Mouse (Mus musculus) kidney, postnatal 0 days (tissue): ENCODE measurements at regions not wholly inside any gene's neighbourhood (a gene's known extent, or its start where the extent isn't known, plus 50 kb on each side); places are given as distances from the start of the nearest gene placed in this dataset.

ENCODE experiments used
- ATAC-seq: fragments of 200-750 bp; cut with Nextera tagmentation; replicated peaks from 2 replicates; pipeline ENCODE4 v1.8.0; 2017; ENCODE audit warnings: low read depth, moderate number of reproducible peaks, moderate TSS enrichment, moderate library complexity; ENCODE audit not compliant: low FRiP score
- DNase-seq: peaks from one replicate; pipeline ENCODE4 v3.0.0-alpha.2; 2016; ENCODE audit warnings: low spot score
- H3K27ac ChIP-seq: fragments of 300-500 bp; sonication (generic); 2 replicates; pipeline ENCODE4 v1.5.1; 2014; ENCODE audit warnings: mild to moderate bottlenecking
- H3K27me3 ChIP-seq: fragments of 300-500 bp; sonication (generic); 2 replicates; pipeline ENCODE4 v1.6.1; 2014; ENCODE audit warnings: low read length, mixed read lengths; ENCODE audit not compliant: insufficient read depth
- H3K36me3 ChIP-seq: fragments of 300-500 bp; sonication (generic); 2 replicates; pipeline ENCODE4 v1.6.1; 2014; ENCODE audit warnings: low read length, mixed read lengths; ENCODE audit not compliant: insufficient read depth
- H3K4me1 ChIP-seq: fragments of 300-500 bp; sonication (generic); replicated peaks from 2 replicates; pipeline ENCODE4 v1.6.1; 2014; ENCODE audit warnings: antibody characterized with exemption, low read length, mixed read lengths; ENCODE audit not compliant: insufficient read depth
- H3K4me2 ChIP-seq: fragments of 300-500 bp; sonication (generic); 2 replicates; pipeline ENCODE4 v1.6.1; 2014; ENCODE audit warnings: mild to moderate bottlenecking, low read length, moderate library complexity, mixed read lengths
- H3K4me3 ChIP-seq: fragments of 300-500 bp; sonication (generic); replicated peaks from 2 replicates; pipeline ENCODE4 v1.5.1; 2014; ENCODE audit warnings: low read depth, low read length
- H3K9ac ChIP-seq: fragments of 300-500 bp; sonication (generic); 2 replicates; pipeline ENCODE4 v1.6.1; 2014; ENCODE audit warnings: low read depth, low read length
- H3K9me3 ChIP-seq: fragments of 300-500 bp; sonication (generic); replicated peaks from 2 replicates; pipeline ENCODE4 v1.6.1; 2016; ENCODE audit warnings: low read length, inconsistent platforms, mixed read lengths
- CTCF ChIP-seq: IDR thresholded peaks from 2 replicates; pipeline ENCODE4 v1.5.1; 2016; ENCODE audit warnings: antibody characterized with exemption, low read depth, mild to moderate bottlenecking, moderate library complexity
- WGBS: fragments of 180-500 bp; shearing (Covaris S2); extraction: QIAGEN DNeasy Blood & Tissue Kit; methylation state at CpG from one replicate; pipeline ENCODE4 v1.1.7; 2014; 5-methylcytosine and 5-hydroxymethylcytosine counted together

DNA sequence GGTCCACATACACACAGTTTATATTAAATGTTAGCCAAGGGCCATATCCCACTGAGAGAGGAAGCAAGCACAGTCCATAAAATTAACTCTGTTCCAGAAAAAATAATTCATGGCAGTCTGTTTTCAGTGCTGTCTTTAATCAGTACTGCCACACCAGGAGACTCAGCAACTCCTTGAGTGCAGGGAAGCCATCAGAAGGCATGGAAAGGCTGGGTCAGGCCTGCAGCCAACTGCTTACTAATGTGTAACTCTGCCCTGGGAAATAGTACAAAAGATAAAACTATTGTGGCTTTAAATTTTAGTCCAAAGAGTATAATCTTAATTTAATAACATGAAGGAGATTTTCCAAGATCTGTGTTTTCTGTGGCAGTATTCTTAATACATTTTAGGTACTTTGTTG lies 298.1 kb upstream of the Marcks start:
- no peaks in the 10 kb centered on the region for H3K4me1 ChIP-seq
- H3K9me3 ChIP-seq, result no peaks in the 10 kb centered on the region
- H3K9ac ChIP-seq, result no peak overlapping the region
- no peak for ATAC-seq
- no peak overlapping the region for H3K4me2 ChIP-seq
- no peaks in the 10 kb centered on the region for H3K27me3 ChIP-seq
- no peak overlapping the region for H3K27ac ChIP-seq
- H3K4me3 ChIP-seq, result no peak overlapping the region
- DNase-seq, result no peak
- H3K36me3 ChIP-seq, result no peaks in the 10 kb centered on the region
- TF ChIP-seq CTCF, result no peak

DNA sequence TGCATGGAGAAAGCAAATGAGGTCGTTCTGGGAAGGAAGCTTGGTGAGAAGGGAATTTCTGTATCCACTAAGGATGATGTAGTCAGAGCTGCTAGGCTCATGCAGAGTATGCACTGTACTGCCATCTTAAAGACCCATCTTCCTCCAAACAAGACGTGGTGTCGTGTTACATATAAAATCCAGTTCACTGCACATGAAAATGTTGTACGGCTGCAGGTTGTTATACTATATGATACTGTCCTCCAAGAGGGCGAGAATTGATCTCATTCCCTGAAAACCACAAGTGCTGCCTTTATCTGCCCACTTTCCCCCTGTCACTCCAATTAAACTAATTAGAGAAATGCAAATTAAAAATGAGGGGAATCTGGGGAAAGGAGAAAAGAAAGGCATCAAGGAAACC lies 295.5 kb upstream of the Marcks start:
- TF ChIP-seq CTCF, result no peak
- no peaks in the 10 kb centered on the region for H3K27me3 ChIP-seq
- no peak overlapping the region for H3K9ac ChIP-seq
- DNase-seq (peak; percentile 28), ATAC-seq (no peak)
- H3K27ac ChIP-seq, result no peak overlapping the region
- no peaks in the 10 kb centered on the region for H3K36me3 ChIP-seq
- H3K9me3 ChIP-seq, result no peaks in the 10 kb centered on the region
- 49% methylated on average over 5 of the region's 5 CpGs for whole genome bisulfite sequencing
- no peak overlapping the region for H3K4me3 ChIP-seq
- H3K4me1 ChIP-seq, result no peaks in the 10 kb centered on the region
- no peak overlapping the region for H3K4me2 ChIP-seq

DNA sequence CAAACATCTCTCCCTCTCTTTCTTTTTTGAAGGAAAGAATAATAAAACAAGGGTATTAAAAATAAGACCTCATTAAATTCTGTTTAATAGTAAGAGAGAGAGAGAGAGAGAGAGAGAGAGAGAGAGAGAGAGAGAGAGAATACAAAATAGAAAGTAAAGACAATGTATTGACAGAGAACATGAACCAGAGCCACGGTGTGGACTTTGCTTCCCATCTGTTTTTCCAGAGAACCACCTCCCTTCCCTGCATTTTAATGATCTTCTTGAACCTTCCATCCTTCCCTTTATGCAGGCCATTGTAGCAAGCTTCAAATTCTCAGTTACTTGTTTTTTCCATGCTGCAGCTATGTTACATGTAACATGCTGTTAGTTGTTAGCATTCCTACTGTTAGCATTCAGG lies 284.3 kb upstream of the Marcks start:
- H3K9me3 ChIP-seq, result no peaks in the 10 kb centered on the region
- H3K4me3 ChIP-seq, result no peak overlapping the region
- no peaks in the 10 kb centered on the region for H3K4me1 ChIP-seq
- DNase-seq (peak; percentile 38), ATAC-seq (no peak)
- H3K9ac ChIP-seq, result no peak overlapping the region
- no peak overlapping the region for H3K27ac ChIP-seq
- no peaks in the 10 kb centered on the region for H3K27me3 ChIP-seq
- H3K4me2 ChIP-seq, result no peak overlapping the region
- no peak for TF ChIP-seq CTCF
- H3K36me3 ChIP-seq, result no peaks in the 10 kb centered on the region
- 19% methylated on average over 1 of the region's 1 CpGs for WGBS

DNA sequence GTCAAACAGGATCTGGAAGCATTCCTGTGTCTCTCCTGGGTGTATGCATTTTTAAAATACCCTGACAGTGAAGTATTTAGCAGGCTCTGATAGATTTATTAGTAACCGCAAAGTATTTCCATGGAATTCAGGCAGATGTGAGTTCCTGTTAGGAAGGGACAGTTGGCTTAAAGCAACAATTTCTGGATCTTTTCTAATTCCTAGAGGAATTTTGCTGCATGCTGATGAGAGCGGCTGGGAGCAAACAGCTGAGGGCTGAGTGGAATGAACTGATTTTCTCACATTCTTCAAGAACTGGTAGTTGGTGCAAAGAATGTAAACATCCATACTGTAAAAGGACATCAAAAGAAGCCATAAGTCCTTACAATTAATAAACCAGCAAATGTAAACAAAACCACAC lies 283.9 kb upstream of the Marcks start:
- Histone ChIP-seq H3K27me3 (no peaks in the 10 kb centered on the region), H3K9me3 (no peaks in the 10 kb centered on the region), H3K4me1 (no peaks in the 10 kb centered on the region), H3K36me3 (no peaks in the 10 kb centered on the region), H3K4me3 (no peak overlapping the region), H3K27ac (no peak overlapping the region), H3K9ac (no peak overlapping the region), H3K4me2 (no peak overlapping the region)
- no peak for TF ChIP-seq CTCF
- ATAC-seq, result no peak
- peak; percentile 83 for DNase-seq
- WGBS, result 44% methylated on average over 2 of the region's 2 CpGs

DNA sequence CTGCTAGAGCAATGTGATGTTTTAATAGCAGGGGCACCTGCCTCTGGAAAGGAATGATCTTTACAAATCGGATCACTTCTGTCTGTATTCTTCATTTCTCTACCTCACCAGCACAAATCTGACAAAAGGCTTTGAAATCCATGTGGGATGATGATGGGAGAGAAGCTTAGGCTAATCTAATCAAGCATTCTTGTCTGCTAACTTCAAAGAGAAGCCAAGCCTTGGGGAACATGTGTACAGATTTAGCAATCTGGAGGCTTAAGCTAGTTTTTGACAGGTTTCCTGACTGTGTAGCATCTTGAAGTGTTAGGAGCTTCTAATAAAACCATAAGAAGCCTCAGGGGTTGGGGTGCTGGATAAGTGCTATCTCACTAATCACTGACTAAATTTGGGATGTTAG lies 277.6 kb upstream of the Marcks start:
- no peaks in the 10 kb centered on the region for H3K36me3 ChIP-seq
- H3K4me1 ChIP-seq, result no peaks in the 10 kb centered on the region
- ATAC-seq (no peak), DNase-seq (no peak)
- H3K4me3 ChIP-seq, result no peak overlapping the region
- H3K27ac ChIP-seq, result no peak overlapping the region
- H3K9ac ChIP-seq, result no peak overlapping the region
- H3K9me3 ChIP-seq, result no peaks in the 10 kb centered on the region
- no peak overlapping the region for H3K4me2 ChIP-seq
- TF ChIP-seq CTCF, result no peak
- 74% methylated on average over 1 of the region's 1 CpGs for WGBS
- H3K27me3 ChIP-seq, result no peaks in the 10 kb centered on the region

DNA sequence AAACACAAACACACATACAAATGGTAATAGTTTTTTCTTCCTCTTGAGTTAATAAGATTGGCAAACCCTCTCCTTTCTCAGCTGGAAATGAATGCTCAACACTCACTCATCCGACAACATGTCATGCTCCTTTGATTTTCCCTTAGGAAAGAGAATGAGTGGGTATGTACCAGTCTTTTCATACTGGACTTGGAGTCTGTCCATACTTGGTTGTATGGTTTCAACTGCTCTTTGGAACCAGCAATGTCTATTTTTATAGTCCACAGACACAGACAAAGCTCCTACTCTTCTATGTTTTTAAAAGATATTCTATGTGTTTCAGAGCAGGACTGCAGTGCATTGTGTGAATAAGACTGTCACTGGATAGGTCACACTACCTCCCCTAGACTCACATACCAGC lies 273.7 kb upstream of the Marcks start:
- Histone ChIP-seq H3K36me3 (no peaks in the 10 kb centered on the region), H3K4me2 (no peak overlapping the region), H3K4me1 (no peaks in the 10 kb centered on the region), H3K27me3 (no peaks in the 10 kb centered on the region), H3K4me3 (no peak overlapping the region), H3K27ac (no peak overlapping the region), H3K9me3 (no peaks in the 10 kb centered on the region), H3K9ac (no peak overlapping the region)
- ATAC-seq (no peak), DNase-seq (no peak)
- WGBS, result 66% methylated on average over 1 of the region's 1 CpGs
- TF ChIP-seq CTCF, result no peak

DNA sequence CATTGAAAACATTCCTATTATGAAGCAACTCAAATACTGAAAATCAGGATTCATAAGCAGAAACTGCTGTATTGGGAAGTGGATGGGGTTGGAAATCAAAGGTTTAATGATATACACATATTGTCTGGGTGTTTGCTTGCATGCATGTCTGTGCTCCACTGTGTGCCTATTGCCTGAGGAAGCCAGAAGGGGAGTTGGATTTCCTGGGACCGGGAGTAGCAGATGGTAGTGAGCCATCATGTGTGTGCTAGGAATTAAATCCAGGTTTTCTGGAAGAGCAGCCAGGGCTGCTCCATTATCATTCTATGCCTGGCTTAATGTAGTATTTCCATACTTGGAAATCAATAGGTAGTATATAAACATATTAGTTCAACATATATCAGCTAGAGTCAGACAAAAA lies 271.0 kb upstream of the Marcks start:
- WGBS, result 62% methylated on average over 1 of the region's 1 CpGs
- DNase-seq, result no peak
- no peaks in the 10 kb centered on the region for H3K4me1 ChIP-seq
- H3K27me3 ChIP-seq, result no peaks in the 10 kb centered on the region
- H3K4me3 ChIP-seq, result no peak overlapping the region
- H3K36me3 ChIP-seq, result no peaks in the 10 kb centered on the region
- H3K9ac ChIP-seq, result no peak overlapping the region
- no peak overlapping the region for H3K27ac ChIP-seq
- no peak overlapping the region for H3K4me2 ChIP-seq
- no peak for ATAC-seq
- H3K9me3 ChIP-seq, result no peaks in the 10 kb centered on the region
- no peak for TF ChIP-seq CTCF
